Mouse (Mus musculus) liver, adult (tissue): ENCODE measurements around the gene Man1a.

Source experiments
- GATA4 ChIP-seq: IDR thresholded peaks from 2 replicates; pipeline ENCODE4 v1.6.1; 2014; ENCODE audit warnings: mild to moderate bottlenecking, low read length; ENCODE audit not compliant: insufficient replicate concordance

Man1a gene

GRCm38 (mm10) chr10:54040261-54041165 is 35.9 kb downstream of the Man1a start:
- peak; percentile 65 for TF ChIP-seq GATA4

- TF ChIP-seq GATA4 = no peak
These were observed 36.7 kb downstream of the Man1a start for GRCm38 (mm10) chr10:54039754-54040153.

- peak; percentile 80; the same call in 1 of the 2 replicates for TF ChIP-seq GATA4
These were observed 37.7 kb downstream of the Man1a start for GRCm38 (mm10) chr10:54038734-54039133.

- peak; percentile 87 for TF ChIP-seq GATA4
These were observed 38.2 kb downstream of the Man1a start for GRCm38 (mm10) chr10:54038180-54038579.

- peak; percentile 33; the same call in 1 of the 2 replicates for TF ChIP-seq GATA4
These were observed 38.9 kb downstream of the Man1a start for GRCm38 (mm10) chr10:54037348-54038010.

- TF ChIP-seq GATA4 = no peak
These were observed 40.8 kb downstream of the Man1a start for GRCm38 (mm10) chr10:54035586-54035985.

- no peak for TF ChIP-seq GATA4
These were observed 41.6 kb downstream of the Man1a start for GRCm38 (mm10) chr10:54034779-54035178.

GRCm38 (mm10) chr10:54032316-54033092 is 43.9 kb downstream of the Man1a start:
- no peak; the same call in 1 of the 2 replicates for TF ChIP-seq GATA4

- no peak for TF ChIP-seq GATA4
These were observed 47.5 kb downstream of the Man1a start for GRCm38 (mm10) chr10:54028866-54029265.

GRCm38 (mm10) chr10:54026738-54027427 is 49.5 kb downstream of the Man1a start:
- TF ChIP-seq GATA4 = no peak

- no peak for TF ChIP-seq GATA4
These were observed 50.3 kb downstream of the Man1a start for GRCm38 (mm10) chr10:54026101-54026500.

GRCm38 (mm10) chr10:54017904-54018454 is 58.4 kb downstream of the Man1a start:
- TF ChIP-seq GATA4 = no peak

GRCm38 (mm10) chr10:54014116-54014758 is 62.2 kb downstream of the Man1a start:
- TF ChIP-seq GATA4 = no peak
